Mouse (Mus musculus) ES-Bruce4 (cell line): ENCODE results near the gene Serpina9.

Experiments used
- CTCF ChIP-seq: IDR thresholded peaks from one replicate; pipeline ENCODE4 v1.8.1; 2011; ENCODE audit warnings: low read depth, low read length
- EP300 ChIP-seq: IDR thresholded peaks from 2 replicates; pipeline ENCODE4 v1.6.1; 2011; ENCODE audit warnings: low read depth, low read length; ENCODE audit not compliant: insufficient read depth
- POLR2A ChIP-seq: IDR thresholded peaks from one replicate; pipeline ENCODE4 v1.8.1; 2011; ENCODE audit warnings: low read length; ENCODE audit not compliant: insufficient read depth

DNA sequence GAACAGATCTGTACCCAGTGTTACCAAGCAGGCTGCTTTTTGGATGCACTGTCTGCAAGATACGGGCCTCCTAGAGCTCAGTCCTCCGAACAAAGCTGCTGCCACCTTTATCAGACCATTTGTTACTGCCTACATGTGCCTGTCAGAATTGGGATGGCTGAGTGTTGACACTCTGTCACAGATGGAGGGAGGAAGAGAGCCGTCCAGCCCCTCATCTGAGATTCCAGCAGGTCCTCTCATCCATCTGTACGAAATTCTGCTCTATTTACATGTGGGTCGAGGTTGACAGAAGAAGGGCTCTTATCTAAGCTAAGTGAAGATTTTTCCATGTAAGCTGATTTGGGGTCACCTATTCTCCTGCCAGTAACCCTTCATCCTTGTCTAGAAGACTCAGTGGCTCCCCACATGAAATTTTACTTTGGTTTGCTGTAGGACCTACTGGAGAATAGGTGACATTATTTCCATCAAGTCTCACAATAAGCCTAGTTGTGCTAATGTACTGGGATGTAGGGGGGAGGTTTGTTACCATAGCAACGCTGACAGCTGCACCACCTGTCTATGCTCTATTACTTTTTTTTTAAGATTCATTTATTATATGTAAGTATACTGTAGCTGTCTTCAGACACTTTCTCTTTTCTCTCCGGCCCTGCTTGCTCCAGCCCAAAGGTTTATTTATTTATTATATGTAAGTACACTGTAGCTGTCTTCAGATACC lies 31.8 kb downstream of the Serpina9 start:
- no peak for TF ChIP-seq POLR2A
- no peak for TF ChIP-seq CTCF
- TF ChIP-seq EP300: no peak
